Mouse (Mus musculus) layer of hippocampus, adult 9-10 months (tissue): Measurements from ENCODE around the gene Nampt.

Experiments used
- DNase-seq: peaks from one replicate; pipeline ENCODE4 v3.0.0; 2022; ENCODE audit warnings: low spot score

Gene Nampt

GRCm38 (mm10) chr12:32901005-32901404, 81.7 kb downstream of the Nampt start:
- no peak for DNase-seq
